ENCODE assay signal across 19 mouse cellular contexts in the genomic region with DNA sequence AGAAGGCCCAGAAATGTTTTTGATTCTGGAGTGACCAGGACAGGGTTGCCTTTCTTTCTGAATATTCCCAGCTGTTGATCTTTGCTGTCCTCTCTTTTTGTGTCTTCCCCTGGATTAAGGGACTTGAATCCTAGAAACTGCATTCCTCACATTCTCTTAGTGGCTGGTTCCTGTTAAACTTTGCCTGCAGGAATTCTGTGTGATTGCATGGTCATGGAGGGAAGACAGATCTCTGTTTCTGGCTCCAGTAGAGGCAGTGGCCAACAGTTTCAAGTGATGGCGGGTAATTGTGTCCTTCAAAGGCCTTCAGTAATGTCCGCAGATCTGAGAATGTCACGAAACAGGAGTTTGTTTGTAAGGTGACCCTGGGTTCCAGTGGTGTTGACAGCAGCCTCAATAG.
DNase-seq lines count a peak whose midpoint lies in the region; ATAC-seq lines count a peak whose summit lies in the region.
"Had no signal": no experiment of that assay in that cellular context is flagged by ENCODE, and none has a peak within 500 bp of the region (broad histone marks: within the 10 kb centered on the region; RNA-seq: fewer than 3 reads in every experiment).

No protein-coding gene starts in this region.

- no peak for DNase-seq in heart, adult 9 months (ENCODE audit: low spot score in 2 of 2)
- no peak for DNase-seq in lung, adult 18-20 months
- peak; percentile 19 for DNase-seq in embryo, embryonic 11 days
- DNase-seq in yolk sac, embryonic 10.5 days (ENCODE audit: low spot score) = peak; percentile 53
- DNase-seq: adrenal gland, adult 2 months; cerebellum, adult 9-10 months; gastrocnemius, adult 2 months; heart, postnatal 14 days; liver; thymus, postnatal 36 days had no signal

- no peak overlapping the region for H3K9ac ChIP-seq in heart, embryonic 13.5 days
- H3K9ac ChIP-seq in lung, embryonic 15.5 days = no peak overlapping the region
- H3K9ac ChIP-seq: forebrain, embryonic 12.5 days; hindbrain, embryonic 13.5 days; midbrain, embryonic 12.5 days; neural tube, embryonic 12.5 days had no signal

- H3K4me3 ChIP-seq in heart, embryonic 13.5 days = no peak overlapping the region
- H3K4me3 ChIP-seq in lung, embryonic 15.5 days = no peak overlapping the region
- H3K4me3 ChIP-seq: forebrain, embryonic 12.5 days; gastrocnemius, adult 2 months; hindbrain, embryonic 13.5 days; midbrain, embryonic 12.5 days; neural tube, embryonic 12.5 days had no signal

- H3K27ac ChIP-seq in heart, embryonic 13.5 days (replicated peaks) = peak overlapping the region; percentile 25; the same call in 1 of the 2 replicates
- 0 out of 2 replicates have a peak overlapping the region, but pooled peaks have one; percentile 16 for H3K27ac ChIP-seq in lung, embryonic 15.5 days
- H3K27ac ChIP-seq: forebrain, embryonic 12.5 days; gastrocnemius, adult 2 months; hindbrain, embryonic 13.5 days; macrophage; midbrain, embryonic 12.5 days; neural tube, embryonic 12.5 days had no signal

- H3K4me2 ChIP-seq in heart, embryonic 13.5 days = no peak overlapping the region
- no peak overlapping the region for H3K4me2 ChIP-seq in lung, embryonic 15.5 days
- H3K4me2 ChIP-seq: forebrain, embryonic 12.5 days; hindbrain, embryonic 13.5 days; midbrain, embryonic 12.5 days; neural tube, embryonic 12.5 days had no signal

- 19% methylated on average over 3 of the region's 3 CpGs for WGBS in heart, embryonic 13.5 days
- 35% methylated on average over 3 of the region's 3 CpGs for WGBS in lung, embryonic 15.5 days

- no peaks in the 10 kb centered on the region for H3K27me3 ChIP-seq in heart, embryonic 13.5 days (replicated peaks)
- H3K27me3 ChIP-seq in lung, embryonic 15.5 days = no peaks in the 10 kb centered on the region
- H3K27me3 ChIP-seq: forebrain, embryonic 12.5 days; hindbrain, embryonic 13.5 days; midbrain, embryonic 12.5 days; neural tube, embryonic 12.5 days had no signal

- H3K4me1 ChIP-seq in heart, embryonic 13.5 days = peaks cover 21% of the 10 kb centered on the region
- H3K4me1 ChIP-seq in lung, embryonic 15.5 days = peaks cover 30% of the 10 kb centered on the region

- no peak for ATAC-seq in heart, embryonic 13.5 days (ENCODE audit: extremely low read depth, insufficient number of reproducible peaks, low FRiP score, low TSS enrichment)
- ATAC-seq in lung, embryonic 15.5 days (ENCODE audit: borderline replicate concordance, extremely low read depth, low FRiP score, low TSS enrichment) = no peak
- no peak for ATAC-seq in megakaryocyte-erythroid progenitor cell, adult 5-6 weeks (replicated peaks; ENCODE audit: low FRiP score, low TSS enrichment, poor library complexity, severe bottlenecking)
- ATAC-seq: inflammation-experienced regulatory T-cells, adult 6 months had no signal

- H3K9me3 ChIP-seq in heart, embryonic 13.5 days = no peaks in the 10 kb centered on the region
- no peaks in the 10 kb centered on the region for H3K9me3 ChIP-seq in lung, embryonic 15.5 days
- H3K9me3 ChIP-seq: forebrain, embryonic 12.5 days; hindbrain, embryonic 13.5 days; midbrain, embryonic 12.5 days; neural tube, embryonic 12.5 days had no signal

- H3K36me3 ChIP-seq in heart, embryonic 13.5 days = no peaks in the 10 kb centered on the region
- H3K36me3 ChIP-seq in lung, embryonic 15.5 days = no peaks in the 10 kb centered on the region
- H3K36me3 ChIP-seq: forebrain, embryonic 12.5 days; hindbrain, embryonic 13.5 days; midbrain, embryonic 12.5 days; neural tube, embryonic 12.5 days had no signal

Comparison
In these comparisons a context has a peak if more than half of its experiments do, and no peak if none do; other contexts are left out.
1. DNase-seq: peak in embryo, embryonic 11 days (single experiment) and yolk sac, embryonic 10.5 days (single experiment); none in heart, adult 9 months (0 of 2) and lung, adult 18-20 months (0 of 2).